Mouse (Mus musculus): ENCODE results near the gene Zfp30. TPM values are rescaled to one million over a fixed set of nuclear protein-coding genes. Genes with fewer than 3 reads are reported as not detected.
A peak's percentile ranks its signal among the peaks of the same experiment; 100 is the strongest.

Zfp30 gene
- polyA plus RNA-seq (2014; fragmentation: Nextera tagmentation; extraction: Ambion mirVana) = 10.2 and 11.0 TPM in 2 replicates

DNA sequence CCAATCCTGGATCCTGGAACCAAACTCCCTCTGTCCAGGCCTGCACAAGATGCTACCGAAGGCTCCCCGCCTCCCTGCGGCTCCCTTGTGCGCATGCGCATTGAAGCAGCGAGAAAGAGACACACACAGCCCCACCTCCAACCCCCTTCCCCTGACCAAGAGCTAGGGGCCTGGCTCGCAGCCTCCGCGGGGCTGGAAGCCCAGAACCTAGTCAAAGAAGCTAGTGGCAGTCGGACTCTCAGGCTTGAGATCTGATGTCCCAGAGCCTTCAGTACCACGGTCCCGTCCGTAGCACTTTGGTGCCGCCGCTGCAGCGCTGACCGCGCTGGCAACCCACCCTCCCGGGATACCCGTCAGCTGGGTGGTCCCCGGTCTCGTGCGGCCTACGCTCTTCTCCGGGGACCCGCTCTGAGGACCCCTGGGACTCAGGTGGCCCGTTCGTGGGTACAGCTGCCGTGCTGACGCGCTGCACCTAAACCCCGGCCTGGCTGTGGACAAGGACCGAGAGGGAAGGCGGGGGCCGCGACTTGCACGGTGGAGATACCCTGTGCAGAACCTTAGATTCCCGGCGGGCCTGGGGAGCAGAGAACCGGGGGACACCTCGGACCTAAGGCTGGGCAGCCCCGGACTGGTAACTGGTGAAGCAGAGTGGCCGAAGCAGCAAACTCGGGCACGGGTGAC lies at the start of gene Zfp30:
Gene Zfp30 (plus strand): TSS at position 128 of the 681 bp plus-strand sequence.
- Histone ChIP-seq H3K4me2 (ENCODE audit: low read depth, low read length, severe bottlenecking) (peak within 1 kb of the TSS; percentile 80), H3K4me3 (ENCODE audit: low read depth, low read length) (peak within 1 kb of the TSS; percentile 76), H3K4me1 (replicated peaks; ENCODE audit: control insufficient read depth, insufficient read depth, low read length) (peaks cover 8% of the 10 kb centered on the region; the same call in 1 of the 2 replicates), H3K27me3 (ENCODE audit: control insufficient read depth, insufficient read depth, low read length) (no peaks in the 10 kb centered on the region), H3K27ac (ENCODE audit: low read depth, low read length) (peak within 1 kb of the TSS; percentile 78), H3K9me3 (ENCODE audit: control insufficient read depth, low read length) (no peaks in the 10 kb centered on the region), H3K36me3 (ENCODE audit: control insufficient read depth, insufficient read depth, low read length) (no peaks in the 10 kb centered on the region), H3K9ac (ENCODE audit: low read length) (peak within 1 kb of the TSS; percentile 90)
- peak; percentile 95 for DNase-seq (ENCODE audit: low spot score)
- ATAC-seq (replicated peaks; ENCODE audit: low FRiP score) = peak; percentile 98
- WGBS = under 1% methylated on average over 45 of the region's 45 CpGs

- H3K27ac ChIP-seq (ENCODE audit: low read depth, low read length) = no peak overlapping the region
- H3K4me1 ChIP-seq (replicated peaks; ENCODE audit: control insufficient read depth, insufficient read depth, low read length) = no peaks in the 10 kb centered on the region
- H3K4me3 ChIP-seq (ENCODE audit: low read depth, low read length) = no peak overlapping the region
- no peaks in the 10 kb centered on the region for H3K36me3 ChIP-seq (ENCODE audit: control insufficient read depth, insufficient read depth, low read length)
- H3K9me3 ChIP-seq (ENCODE audit: control insufficient read depth, low read length) = no peaks in the 10 kb centered on the region; the same call in 1 of the 2 replicates
- WGBS = 87% methylated on average over 3 of the region's 3 CpGs
- no peaks in the 10 kb centered on the region for H3K27me3 ChIP-seq (ENCODE audit: control insufficient read depth, insufficient read depth, low read length)
- H3K4me2 ChIP-seq (ENCODE audit: low read depth, low read length, severe bottlenecking) = no peak overlapping the region
- DNase-seq (ENCODE audit: low spot score) (no peak), ATAC-seq (replicated peaks; ENCODE audit: low FRiP score) (no peak)
- no peak overlapping the region for H3K9ac ChIP-seq (ENCODE audit: low read length)
These were observed 41.5 kb upstream of the Zfp30 start for GRCm38 (mm10) chr7:29742258-29742657.

DNA sequence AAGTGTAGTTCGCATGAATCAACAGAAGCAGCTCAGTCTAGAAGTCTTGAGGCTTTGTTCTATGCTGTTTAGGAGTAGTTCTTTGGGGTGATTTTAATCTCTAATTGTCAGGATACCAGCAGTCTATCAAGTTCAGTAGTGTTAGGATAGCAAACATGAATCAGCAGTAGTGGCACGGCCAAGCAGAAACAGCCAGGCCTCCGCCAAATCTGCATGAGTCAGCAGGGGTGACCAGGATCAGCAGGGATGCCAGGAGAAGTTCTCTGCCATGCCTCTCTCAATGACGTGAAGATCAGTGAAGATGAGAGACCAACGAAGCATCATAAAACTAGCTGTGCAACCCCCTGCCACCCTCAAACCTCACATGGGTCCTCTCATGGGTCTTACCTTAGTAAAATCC lies 23.3 kb upstream of the Zfp30 start:
- no peaks in the 10 kb centered on the region for H3K36me3 ChIP-seq (ENCODE audit: control insufficient read depth, insufficient read depth, low read length)
- H3K4me1 ChIP-seq (replicated peaks; ENCODE audit: control insufficient read depth, insufficient read depth, low read length) = no peaks in the 10 kb centered on the region
- H3K27ac ChIP-seq (ENCODE audit: low read depth, low read length) = no peak overlapping the region
- no peak for ATAC-seq (replicated peaks; ENCODE audit: low FRiP score)
- no peak overlapping the region for H3K4me3 ChIP-seq (ENCODE audit: low read depth, low read length)
- H3K4me2 ChIP-seq (ENCODE audit: low read depth, low read length, severe bottlenecking) = no peak overlapping the region
- 86% methylated on average over 5 of the region's 5 CpGs for WGBS
- no peaks in the 10 kb centered on the region for H3K27me3 ChIP-seq (ENCODE audit: control insufficient read depth, insufficient read depth, low read length)
- no peak overlapping the region for H3K9ac ChIP-seq (ENCODE audit: low read length)
- no peak for DNase-seq (ENCODE audit: low spot score)
- H3K9me3 ChIP-seq (ENCODE audit: control insufficient read depth, low read length) = no peaks in the 10 kb centered on the region; the same call in 1 of the 2 replicates

GRCm38 (mm10) chr7:29764702-29765101 lies 19.1 kb upstream of the Zfp30 start:
- Histone ChIP-seq H3K4me3 (ENCODE audit: low read depth, low read length) (no peak overlapping the region), H3K9me3 (ENCODE audit: control insufficient read depth, low read length) (no peaks in the 10 kb centered on the region), H3K9ac (ENCODE audit: low read length) (no peak overlapping the region), H3K36me3 (ENCODE audit: control insufficient read depth, insufficient read depth, low read length) (no peaks in the 10 kb centered on the region), H3K27me3 (ENCODE audit: control insufficient read depth, insufficient read depth, low read length) (no peaks in the 10 kb centered on the region), H3K4me2 (ENCODE audit: low read depth, low read length, severe bottlenecking) (no peak overlapping the region), H3K4me1 (replicated peaks; ENCODE audit: control insufficient read depth, insufficient read depth, low read length) (no peaks in the 10 kb centered on the region; the same call in 1 of the 2 replicates), H3K27ac (ENCODE audit: low read depth, low read length) (no peak overlapping the region)
- ATAC-seq (replicated peaks; ENCODE audit: low FRiP score) = no peak
- DNase-seq (ENCODE audit: low spot score) = no peak
- WGBS = 83% methylated on average over 7 of the region's 7 CpGs

- Histone ChIP-seq H3K27me3 (ENCODE audit: control insufficient read depth, insufficient read depth, low read length) (no peaks in the 10 kb centered on the region), H3K9me3 (ENCODE audit: control insufficient read depth, low read length) (no peaks in the 10 kb centered on the region), H3K9ac (ENCODE audit: low read length) (peak overlapping the region; percentile 55), H3K4me2 (ENCODE audit: low read depth, low read length, severe bottlenecking) (peak overlapping the region; percentile 71), H3K27ac (ENCODE audit: low read depth, low read length) (no peak overlapping the region), H3K4me1 (replicated peaks; ENCODE audit: control insufficient read depth, insufficient read depth, low read length) (no peaks in the 10 kb centered on the region; the same call in 1 of the 2 replicates), H3K4me3 (ENCODE audit: low read depth, low read length) (peak overlapping the region; percentile 75), H3K36me3 (ENCODE audit: control insufficient read depth, insufficient read depth, low read length) (no peaks in the 10 kb centered on the region; the same call in 1 of the 2 replicates)
- ATAC-seq (replicated peaks; ENCODE audit: low FRiP score) = peak; percentile 58
- peak; percentile 82 for DNase-seq (ENCODE audit: low spot score)
- under 1% methylated on average over 15 of the region's 15 CpGs for WGBS
These were observed 16.6 kb upstream of the Zfp30 start for GRCm38 (mm10) chr7:29767058-29767686.

GRCm38 (mm10) chr7:29768090-29768900 lies 15.5 kb upstream of the Zfp30 start, which contains the start of gene Zfp84:
Gene Zfp84, plus strand, starts transcription at chr7:29768552.
- ATAC-seq (replicated peaks; ENCODE audit: low FRiP score) (peak; percentile 96), DNase-seq (ENCODE audit: low spot score) (peak; percentile 85)
- no peaks in the 10 kb centered on the region; the same call in 1 of the 2 replicates for H3K4me1 ChIP-seq (replicated peaks; ENCODE audit: control insufficient read depth, insufficient read depth, low read length)
- H3K4me2 ChIP-seq (ENCODE audit: low read depth, low read length, severe bottlenecking) = peak within 1 kb of the TSS; percentile 71
- no peaks in the 10 kb centered on the region for H3K27me3 ChIP-seq (ENCODE audit: control insufficient read depth, insufficient read depth, low read length)
- H3K36me3 ChIP-seq (ENCODE audit: control insufficient read depth, insufficient read depth, low read length) = no peaks in the 10 kb centered on the region; the same call in 1 of the 2 replicates
- peak within 1 kb of the TSS; percentile 75 for H3K4me3 ChIP-seq (ENCODE audit: low read depth, low read length)
- WGBS = under 1% methylated on average over 32 of the region's 32 CpGs
- peak within 1 kb of the TSS; percentile 80 for H3K9ac ChIP-seq (ENCODE audit: low read length)
- 0 out of 2 replicates have a peak within 1 kb of the TSS, but pooled peaks have one; percentile 37 for H3K27ac ChIP-seq (ENCODE audit: low read depth, low read length)
- H3K9me3 ChIP-seq (ENCODE audit: control insufficient read depth, low read length) = no peaks in the 10 kb centered on the region

DNA sequence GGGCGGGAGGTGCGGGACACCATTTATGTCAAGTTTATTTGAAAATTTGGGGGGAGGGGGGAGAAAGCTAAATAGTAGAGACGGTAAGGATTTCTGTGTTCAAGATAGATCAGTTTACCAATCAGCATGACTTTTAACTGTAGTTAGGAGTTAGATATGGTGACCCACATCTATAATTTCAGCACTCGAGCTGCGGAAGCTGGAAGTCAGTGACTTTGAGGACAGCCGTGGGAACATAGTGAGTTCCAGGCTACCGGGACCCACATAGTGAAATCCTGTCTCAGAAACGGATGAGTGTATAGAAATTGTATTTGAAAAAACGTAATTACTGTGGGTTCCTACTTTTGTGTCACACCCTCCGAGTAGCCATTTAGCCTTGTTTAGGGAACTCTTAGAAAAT lies 14.8 kb upstream of the Zfp30 start:
- WGBS = 9% methylated on average over 10 of the region's 10 CpGs
- H3K4me2 ChIP-seq (ENCODE audit: low read depth, low read length, severe bottlenecking) = peak overlapping the region; percentile 71
- no peaks in the 10 kb centered on the region; the same call in 1 of the 2 replicates for H3K36me3 ChIP-seq (ENCODE audit: control insufficient read depth, insufficient read depth, low read length)
- H3K27ac ChIP-seq (ENCODE audit: low read depth, low read length) = 0 out of 2 replicates have a peak overlapping the region, but pooled peaks have one; percentile 27
- no peak for DNase-seq (ENCODE audit: low spot score)
- no peaks in the 10 kb centered on the region; the same call in 1 of the 2 replicates for H3K4me1 ChIP-seq (replicated peaks; ENCODE audit: control insufficient read depth, insufficient read depth, low read length)
- H3K9ac ChIP-seq (ENCODE audit: low read length) = peak overlapping the region; percentile 80
- H3K9me3 ChIP-seq (ENCODE audit: control insufficient read depth, low read length) = no peaks in the 10 kb centered on the region
- peak overlapping the region; percentile 75 for H3K4me3 ChIP-seq (ENCODE audit: low read depth, low read length)
- no peak for ATAC-seq (replicated peaks; ENCODE audit: low FRiP score)
- no peaks in the 10 kb centered on the region for H3K27me3 ChIP-seq (ENCODE audit: control insufficient read depth, insufficient read depth, low read length)

DNA sequence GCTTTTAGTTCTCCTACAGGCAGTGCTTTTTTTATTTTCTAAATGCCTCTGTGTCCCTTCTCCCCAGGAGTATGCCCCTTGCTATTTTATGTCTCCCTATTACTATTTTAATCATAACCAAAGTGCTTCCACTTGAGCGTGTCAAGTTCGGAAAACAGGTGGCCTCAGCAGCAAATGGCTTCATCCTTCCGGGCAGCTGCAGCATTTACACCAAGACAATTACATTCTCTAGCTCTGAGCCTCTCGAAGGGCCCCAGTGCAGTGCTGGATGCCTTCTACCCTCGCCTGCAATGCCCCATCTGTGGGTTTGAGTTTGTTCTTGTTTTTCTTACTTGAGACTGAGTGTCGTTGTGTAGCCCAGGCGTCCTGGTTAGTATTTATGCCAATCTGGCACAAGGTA lies 10.3 kb upstream of the Zfp30 start:
- H3K27ac ChIP-seq (ENCODE audit: low read depth, low read length) = no peak overlapping the region
- ATAC-seq (replicated peaks; ENCODE audit: low FRiP score) (no peak), DNase-seq (ENCODE audit: low spot score) (no peak)
- H3K4me1 ChIP-seq (replicated peaks; ENCODE audit: control insufficient read depth, insufficient read depth, low read length) = no peaks in the 10 kb centered on the region; the same call in 1 of the 2 replicates
- no peak overlapping the region for H3K4me3 ChIP-seq (ENCODE audit: low read depth, low read length)
- peaks cover 27% of the 10 kb centered on the region for H3K36me3 ChIP-seq (ENCODE audit: control insufficient read depth, insufficient read depth, low read length)
- no peaks in the 10 kb centered on the region for H3K27me3 ChIP-seq (ENCODE audit: control insufficient read depth, insufficient read depth, low read length)
- no peak overlapping the region for H3K4me2 ChIP-seq (ENCODE audit: low read depth, low read length, severe bottlenecking)
- WGBS = 91% methylated on average over 7 of the region's 7 CpGs
- H3K9ac ChIP-seq (ENCODE audit: low read length) = no peak overlapping the region
- no peaks in the 10 kb centered on the region for H3K9me3 ChIP-seq (ENCODE audit: control insufficient read depth, low read length)

Data from forebrain, embryonic 11.5 days (tissue).